Mouse (Mus musculus) layer of hippocampus, postnatal 14 days (tissue): ENCODE results near the gene Slc38a10. TPM values are rescaled to one million over a fixed set of nuclear protein-coding genes. Genes with fewer than 3 reads are reported as not detected.

ENCODE experiments used
- DNase-seq, 2 experiments: peaks; one replicate each; pipeline ENCODE4 v3.0.0; 2021 to 2022; ENCODE audit warnings: low spot score in 2 of 2, mixed read lengths in 1 of 2
- long read RNA-seq, 2 experiments: library from polyadenylated mRNA; stranded (forward); transcript quantifications; one replicate each; pipeline ENCODE4 v2.0.0; 2021
- total RNA-seq, 2 experiments: library from RNA; stranded (reverse); gene quantifications; 2 replicates each; pipeline ENCODE4 v1.2.3; 2021

Gene Slc38a10
- 10 to 100 TPM; 94.1 to 94.8 TPM for total RNA-seq
- long read RNA-seq, experiment 1, full-length matches to known transcripts = 14 of 40 reads
- long read RNA-seq, experiment 1, partial matches to known transcripts = 4 of 40 reads
- long read RNA-seq, experiment 1, other reads (novel, unspliced or antisense) = 22 of 40 reads
- long read RNA-seq, experiment 2, full-length matches to known transcripts = 10 of 43 reads
- long read RNA-seq, experiment 2, partial matches to known transcripts = 5 of 43 reads
- long read RNA-seq, experiment 2, other reads (novel, unspliced or antisense) = 28 of 43 reads

GRCm38 (mm10) chr11:120151113-120151494 is at the start of gene Slc38a10:
TSS of gene Slc38a10 (minus strand) at chr11:120151346.
- DNase-seq = peak; percentile 100

GRCm38 (mm10) chr11:120200621-120201020 is 49.5 kb upstream of the Slc38a10 start:
- no peak for DNase-seq

- no peak for DNase-seq
Measured at GRCm38 (mm10) chr11:120199766-120200165, 48.6 kb upstream of the Slc38a10 start.

- DNase-seq = no peak
Measured at GRCm38 (mm10) chr11:120198831-120199230, 47.7 kb upstream of the Slc38a10 start.

GRCm38 (mm10) chr11:120190526-120191412 is 39.6 kb upstream of the Slc38a10 start:
- DNase-seq = no peak

GRCm38 (mm10) chr11:120189459-120190312 is 38.5 kb upstream of the Slc38a10 start:
- peak; percentile 97 to 99 for DNase-seq

- DNase-seq = peak; percentile 61 to 73
Measured at GRCm38 (mm10) chr11:120188481-120189441, 37.6 kb upstream of the Slc38a10 start.

- DNase-seq = peak in 1 of 2 experiments; percentile 71
Measured at GRCm38 (mm10) chr11:120188102-120188480, 36.9 kb upstream of the Slc38a10 start.

GRCm38 (mm10) chr11:120187236-120188101 is 36.3 kb upstream of the Slc38a10 start:
- DNase-seq = peak in 1 of 2 experiments; percentile 40

- peak in 1 of 2 experiments; percentile 58 for DNase-seq
Measured at GRCm38 (mm10) chr11:120186821-120187235, 35.7 kb upstream of the Slc38a10 start.

- DNase-seq = no peak
Measured at GRCm38 (mm10) chr11:120186145-120186740, 35.1 kb upstream of the Slc38a10 start.

- peak in 1 of 2 experiments; percentile 52 for DNase-seq
Measured at GRCm38 (mm10) chr11:120185316-120186141, 34.4 kb upstream of the Slc38a10 start.

- no peak for DNase-seq
Measured at GRCm38 (mm10) chr11:120184371-120185315, 33.5 kb upstream of the Slc38a10 start.

- no peak for DNase-seq
Measured at GRCm38 (mm10) chr11:120183708-120184107, 32.6 kb upstream of the Slc38a10 start.

GRCm38 (mm10) chr11:120183180-120183579 is 32.0 kb upstream of the Slc38a10 start:
- DNase-seq = no peak

GRCm38 (mm10) chr11:120182396-120183030 is 31.4 kb upstream of the Slc38a10 start:
- DNase-seq = no peak
